Mouse (Mus musculus): ENCODE results near the gene Aifm1. TPM values are rescaled to one million over a fixed set of nuclear protein-coding genes. Genes with fewer than 3 reads are reported as not detected.

The Aifm1 gene
- 73.7 and 75.3 TPM in 2 replicates for polyA plus RNA-seq (2015; fragmentation: Nextera tagmentation; extraction: Ambion mirVana)

DNA sequence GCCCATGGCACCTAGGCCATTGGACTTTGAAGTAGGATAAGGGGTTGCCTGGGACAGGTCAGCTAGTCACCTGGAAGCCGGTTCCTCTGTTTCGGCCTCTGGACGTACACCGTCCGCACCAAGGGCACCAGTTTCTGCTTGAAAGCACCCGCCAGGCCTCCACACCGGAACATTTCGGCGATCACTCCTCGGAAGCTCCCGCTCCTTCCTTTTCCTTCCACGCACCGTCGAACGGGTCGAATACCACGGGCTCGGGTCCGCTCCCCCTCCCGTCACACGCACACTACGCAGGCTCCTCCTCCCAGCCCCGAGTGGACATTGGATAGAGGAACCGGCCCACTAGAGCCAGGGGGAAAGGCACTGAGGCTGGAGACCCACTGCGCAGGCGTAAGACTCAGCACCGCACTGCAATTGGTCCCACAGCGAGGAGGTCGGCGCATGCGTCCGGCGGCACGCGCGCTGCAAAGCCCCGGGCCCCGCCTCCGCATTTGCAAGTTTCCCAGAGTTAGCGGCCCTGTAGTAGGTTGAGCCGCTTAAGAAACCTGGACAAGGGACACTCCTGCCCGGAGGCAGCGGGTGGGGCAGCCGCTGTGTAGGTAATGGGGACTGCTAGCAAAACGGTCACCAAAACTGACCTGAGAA lies at the start of gene Aifm1:
Gene Aifm1, minus strand, starts transcription at position 398 of the 642 bp plus-strand sequence.
- H3K36me3 ChIP-seq = no peaks in the 10 kb centered on the region
- ATAC-seq (ENCODE audit: low FRiP score, low read depth) = peak; percentile 99
- WGBS = 12% methylated on average over 41 of the region's 45 CpGs

DNA sequence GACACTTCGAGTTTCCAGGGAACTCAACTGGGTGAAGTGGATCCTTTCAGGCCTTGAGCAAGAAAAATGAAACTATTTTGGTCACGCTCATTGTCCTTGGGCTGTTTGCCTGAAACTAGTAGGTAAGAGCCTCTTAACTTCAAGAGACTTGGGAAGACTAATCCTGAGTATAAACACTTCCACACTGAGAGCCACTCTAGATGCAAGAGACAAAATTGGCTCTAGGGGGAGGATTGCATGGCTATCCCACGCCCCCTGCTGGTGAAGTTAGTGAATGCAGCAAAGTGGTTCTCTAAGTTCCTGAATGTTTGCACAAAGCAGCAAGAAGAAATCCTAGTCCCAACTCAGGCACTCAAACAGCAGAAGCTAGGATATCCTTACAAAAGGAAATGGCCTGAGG lies 18.8 kb upstream of the Aifm1 start:
- Histone ChIP-seq H3K4me1 (no peaks in the 10 kb centered on the region), H3K27me3 (no peaks in the 10 kb centered on the region), H3K27ac (no peak overlapping the region), H3K4me3 (no peak overlapping the region), H3K36me3 (no peaks in the 10 kb centered on the region), H3K4me2 (replicated peaks) (no peak overlapping the region), H3K9ac (no peak overlapping the region), H3K9me3 (no peaks in the 10 kb centered on the region)
- ATAC-seq (ENCODE audit: low FRiP score, low read depth) = no peak
- WGBS = 45% methylated on average over 3 of the region's 3 CpGs

More for the DNA sequence above, at the start of gene Aifm1:
- peak within 1 kb of the TSS; percentile 67 for H3K4me2 ChIP-seq (replicated peaks)
- peak within 1 kb of the TSS; percentile 56 for H3K4me3 ChIP-seq
- H3K4me1 ChIP-seq = 0 out of 2 replicates have a peak, but pooled peaks cover 3% of the 10 kb centered on the region
- H3K27me3 ChIP-seq = 0 out of 2 replicates have a peak, but pooled peaks cover 2% of the 10 kb centered on the region
- peak within 1 kb of the TSS; percentile 67 for H3K9ac ChIP-seq
- H3K27ac ChIP-seq = no peak within 1 kb of the TSS
- no peaks in the 10 kb centered on the region for H3K9me3 ChIP-seq

DNA sequence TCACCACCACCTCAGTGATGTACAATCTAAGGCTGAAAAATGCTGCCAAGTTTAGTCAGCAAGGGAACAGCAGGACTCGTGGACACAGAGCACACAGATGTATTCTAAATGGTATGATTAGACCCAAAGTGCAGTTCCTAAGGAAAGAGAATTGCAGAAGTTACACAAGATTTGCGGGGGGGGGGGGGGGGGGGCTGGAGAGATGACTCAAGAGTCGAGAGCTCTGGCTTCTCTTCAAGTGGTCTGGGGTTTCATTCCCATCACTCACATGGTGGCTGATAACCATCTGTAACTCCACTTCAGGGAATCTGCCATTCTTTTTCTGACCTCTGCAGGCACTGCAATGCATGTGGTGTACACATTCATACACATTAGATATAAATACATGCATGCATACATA lies 13.1 kb upstream of the Aifm1 start:
- Histone ChIP-seq H3K9ac (no peak overlapping the region), H3K27ac (no peak overlapping the region), H3K4me3 (no peak overlapping the region), H3K36me3 (no peaks in the 10 kb centered on the region), H3K4me2 (replicated peaks) (no peak overlapping the region), H3K9me3 (no peaks in the 10 kb centered on the region), H3K27me3 (no peaks in the 10 kb centered on the region), H3K4me1 (no peaks in the 10 kb centered on the region)
- WGBS = 57% methylated on average over 2 of the region's 3 CpGs
- ATAC-seq (ENCODE audit: low FRiP score, low read depth) = no peak

DNA sequence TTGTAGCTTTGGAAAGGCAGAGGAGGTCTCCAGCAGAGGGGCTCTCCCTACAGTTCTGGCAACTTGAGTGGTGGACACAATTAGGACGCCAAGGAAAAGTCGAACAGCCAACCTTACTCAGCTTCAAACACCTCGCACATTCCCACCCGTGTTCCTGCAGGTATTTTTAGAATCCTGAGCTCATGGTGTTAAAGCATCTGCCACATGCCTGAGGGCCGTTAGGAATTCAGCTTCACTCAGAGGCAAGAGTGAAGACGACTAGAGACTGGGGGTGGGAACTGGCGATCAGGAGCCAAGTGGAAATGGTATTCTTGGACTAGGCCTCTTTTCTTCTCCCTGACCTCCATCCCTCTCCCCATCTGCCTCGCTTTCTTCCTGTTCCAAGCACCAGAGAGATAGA lies 12.5 kb upstream of the Aifm1 start:
- Histone ChIP-seq H3K4me2 (replicated peaks) (no peak overlapping the region), H3K4me1 (no peaks in the 10 kb centered on the region), H3K27ac (no peak overlapping the region), H3K9ac (no peak overlapping the region), H3K36me3 (no peaks in the 10 kb centered on the region), H3K9me3 (no peaks in the 10 kb centered on the region), H3K27me3 (no peaks in the 10 kb centered on the region), H3K4me3 (no peak overlapping the region)
- no peak for ATAC-seq (ENCODE audit: low FRiP score, low read depth)
- WGBS = 50% methylated on average over 8 of the region's 8 CpGs

DNA sequence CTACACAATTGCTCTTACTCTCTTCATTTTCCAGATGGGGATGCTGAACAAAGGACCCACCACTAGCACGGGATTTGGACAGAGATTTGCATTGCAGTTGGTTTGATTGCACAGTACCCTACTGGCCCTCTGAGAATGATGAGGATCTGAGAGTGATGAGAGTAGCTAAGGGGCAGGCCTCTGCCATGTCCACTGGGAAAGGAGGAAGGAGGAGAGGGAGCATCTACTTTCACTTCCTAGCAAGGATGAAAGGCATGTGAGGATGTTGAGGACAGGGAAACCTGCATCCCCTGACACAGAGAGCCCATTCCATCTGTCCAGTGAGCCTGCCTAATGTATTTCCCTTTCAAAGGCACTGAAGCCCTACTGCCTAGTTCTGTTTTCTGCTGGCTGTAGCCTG lies 12.0 kb upstream of the Aifm1 start:
- Histone ChIP-seq H3K4me1 (no peaks in the 10 kb centered on the region), H3K36me3 (no peaks in the 10 kb centered on the region), H3K9ac (no peak overlapping the region), H3K4me3 (no peak overlapping the region), H3K4me2 (replicated peaks) (no peak overlapping the region), H3K27me3 (no peaks in the 10 kb centered on the region), H3K9me3 (no peaks in the 10 kb centered on the region), H3K27ac (no peak overlapping the region)
- ATAC-seq (ENCODE audit: low FRiP score, low read depth) = no peak
- 67% methylated on average over 1 of the region's 1 CpGs for WGBS

DNA sequence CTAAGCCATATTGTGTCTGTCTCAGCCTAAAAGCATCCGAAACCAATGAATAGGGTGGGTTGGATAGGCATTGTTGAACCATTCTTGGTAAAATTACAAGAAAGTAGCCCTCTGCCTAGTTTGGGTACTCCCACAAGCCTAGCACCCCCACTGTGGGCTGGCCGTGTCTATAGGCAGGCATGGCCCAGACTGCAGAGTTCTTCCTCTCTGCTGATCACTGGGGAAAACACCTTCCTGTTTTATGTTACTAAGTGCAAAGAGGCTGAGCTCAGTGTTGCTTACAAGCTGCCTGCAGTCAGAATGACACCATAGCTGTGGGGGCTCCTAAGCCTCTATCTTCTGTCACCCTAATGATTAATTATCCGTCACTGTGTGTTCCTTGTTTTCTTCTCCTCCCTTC lies 10.1 kb upstream of the Aifm1 start:
- Histone ChIP-seq H3K36me3 (no peaks in the 10 kb centered on the region), H3K9me3 (no peaks in the 10 kb centered on the region), H3K27me3 (no peaks in the 10 kb centered on the region), H3K27ac (no peak overlapping the region), H3K4me1 (no peaks in the 10 kb centered on the region), H3K4me2 (replicated peaks) (no peak overlapping the region), H3K4me3 (no peak overlapping the region), H3K9ac (no peak overlapping the region)
- ATAC-seq (ENCODE audit: low FRiP score, low read depth) = no peak
- 68% methylated on average over 3 of the region's 3 CpGs for WGBS

DNA sequence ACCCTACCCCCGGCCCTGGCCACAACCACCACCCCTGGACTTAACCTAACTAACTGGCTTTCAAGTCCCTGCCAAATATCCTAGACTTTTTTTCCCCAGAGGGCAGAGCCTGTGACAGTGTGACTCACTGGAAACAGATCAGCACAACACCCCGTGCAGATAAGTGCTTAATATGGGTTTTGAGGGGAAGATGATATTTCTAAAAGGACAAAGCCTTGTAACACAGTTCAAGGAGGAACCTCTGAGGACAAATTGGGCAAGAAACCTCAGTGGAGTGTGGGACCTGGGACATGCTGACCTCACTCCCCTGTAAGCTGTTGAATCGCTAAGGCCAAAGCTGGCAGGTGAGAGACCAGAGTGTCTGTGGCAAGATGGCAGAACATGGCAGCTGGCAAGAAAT lies 8.3 kb upstream of the Aifm1 start:
- 90% methylated on average over 3 of the region's 3 CpGs for WGBS
- Histone ChIP-seq H3K27ac (no peak overlapping the region), H3K9ac (no peak overlapping the region), H3K27me3 (no peaks in the 10 kb centered on the region), H3K9me3 (no peaks in the 10 kb centered on the region), H3K4me3 (no peak overlapping the region), H3K4me1 (no peaks in the 10 kb centered on the region), H3K36me3 (no peaks in the 10 kb centered on the region), H3K4me2 (replicated peaks) (no peak overlapping the region)
- no peak for ATAC-seq (ENCODE audit: low FRiP score, low read depth)

DNA sequence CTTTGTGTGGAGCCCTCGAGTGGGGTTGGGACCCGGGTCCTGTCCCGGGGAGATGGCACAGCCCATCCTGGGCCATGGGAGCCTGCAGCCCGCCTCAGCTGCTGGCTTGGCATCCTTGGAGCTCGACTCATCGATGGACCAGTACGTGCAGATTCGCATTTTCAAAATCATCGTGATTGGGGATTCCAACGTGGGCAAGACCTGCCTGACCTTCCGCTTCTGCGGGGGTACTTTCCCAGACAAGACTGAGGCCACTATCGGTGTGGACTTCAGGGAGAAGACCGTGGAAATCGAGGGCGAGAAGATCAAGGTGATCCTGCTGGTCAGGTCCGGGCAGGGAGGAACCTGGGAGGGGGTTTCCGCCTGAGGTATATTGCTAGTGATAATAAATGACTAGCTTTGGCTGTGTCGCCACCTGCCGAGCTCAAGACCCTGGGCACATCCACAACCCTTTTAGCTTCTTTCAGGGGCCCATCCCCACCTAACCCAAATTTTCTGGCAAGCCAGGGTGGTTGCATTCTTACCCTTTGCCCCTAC lies 6.3 kb upstream of the Aifm1 start:
- Histone ChIP-seq H3K27ac (no peak overlapping the region), H3K36me3 (no peaks in the 10 kb centered on the region), H3K9ac (peak overlapping the region; percentile 66), H3K27me3 (no peaks in the 10 kb centered on the region), H3K9me3 (no peaks in the 10 kb centered on the region), H3K4me1 (no peaks in the 10 kb centered on the region), H3K4me3 (peak overlapping the region; percentile 52), H3K4me2 (replicated peaks) (peak overlapping the region; percentile 76)
- WGBS = 24% methylated on average over 20 of the region's 20 CpGs
- 0 out of 2 replicates have a peak, but pooled peaks have one; percentile 44 for ATAC-seq (ENCODE audit: low FRiP score, low read depth)

DNA sequence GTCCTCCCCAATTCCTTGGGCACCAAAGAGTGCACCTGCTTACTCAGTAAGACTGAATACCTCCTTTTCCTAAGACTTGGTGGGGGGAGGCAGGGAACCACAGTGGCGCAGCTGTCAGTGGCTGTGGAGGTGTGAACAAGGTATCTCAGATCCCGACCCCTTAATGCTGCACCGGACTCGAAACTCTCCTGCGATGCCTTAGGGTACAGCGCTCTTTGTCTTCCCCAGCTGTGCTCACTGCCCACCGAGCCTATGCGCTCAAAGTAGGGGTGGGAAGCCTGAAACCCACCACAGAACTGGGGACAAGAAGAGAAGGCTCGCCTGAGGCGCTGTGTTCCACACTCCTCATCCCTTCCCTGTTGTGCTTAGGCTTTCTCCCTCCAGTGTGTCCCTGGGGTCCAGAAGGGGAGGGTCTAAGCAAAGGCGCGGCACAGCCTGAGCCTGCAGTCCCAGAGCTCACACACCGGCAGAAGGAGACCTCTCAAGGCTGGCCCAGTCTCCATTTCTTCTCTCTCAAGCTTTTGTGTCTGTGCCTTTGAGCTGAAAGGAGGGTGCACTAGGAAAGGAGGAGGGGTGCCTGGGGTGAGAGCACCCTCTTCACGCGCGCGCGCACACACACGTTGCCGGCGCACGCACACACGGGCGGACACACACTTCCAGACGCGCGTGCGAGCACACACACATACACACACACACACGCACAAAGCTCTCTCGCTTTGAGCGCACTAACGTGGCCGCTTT lies 5.6 kb upstream of the Aifm1 start, which contains the start of gene Rab33a:
Gene Rab33a, plus strand, starts transcription at position 478 of the 741 bp plus-strand sequence.
- peak; percentile 66; the same call in 1 of the 2 replicates for ATAC-seq (ENCODE audit: low FRiP score, low read depth)
- H3K4me1 ChIP-seq = no peaks in the 10 kb centered on the region
- H3K9me3 ChIP-seq = no peaks in the 10 kb centered on the region
- peak within 1 kb of the TSS; percentile 66 for H3K9ac ChIP-seq
- 22% methylated on average over 33 of the region's 33 CpGs for WGBS
- no peaks in the 10 kb centered on the region for H3K27me3 ChIP-seq
- H3K36me3 ChIP-seq = no peaks in the 10 kb centered on the region
- peak within 1 kb of the TSS; percentile 52 for H3K4me3 ChIP-seq
- peak within 1 kb of the TSS; percentile 76 for H3K4me2 ChIP-seq (replicated peaks)
- H3K27ac ChIP-seq = no peak within 1 kb of the TSS

DNA sequence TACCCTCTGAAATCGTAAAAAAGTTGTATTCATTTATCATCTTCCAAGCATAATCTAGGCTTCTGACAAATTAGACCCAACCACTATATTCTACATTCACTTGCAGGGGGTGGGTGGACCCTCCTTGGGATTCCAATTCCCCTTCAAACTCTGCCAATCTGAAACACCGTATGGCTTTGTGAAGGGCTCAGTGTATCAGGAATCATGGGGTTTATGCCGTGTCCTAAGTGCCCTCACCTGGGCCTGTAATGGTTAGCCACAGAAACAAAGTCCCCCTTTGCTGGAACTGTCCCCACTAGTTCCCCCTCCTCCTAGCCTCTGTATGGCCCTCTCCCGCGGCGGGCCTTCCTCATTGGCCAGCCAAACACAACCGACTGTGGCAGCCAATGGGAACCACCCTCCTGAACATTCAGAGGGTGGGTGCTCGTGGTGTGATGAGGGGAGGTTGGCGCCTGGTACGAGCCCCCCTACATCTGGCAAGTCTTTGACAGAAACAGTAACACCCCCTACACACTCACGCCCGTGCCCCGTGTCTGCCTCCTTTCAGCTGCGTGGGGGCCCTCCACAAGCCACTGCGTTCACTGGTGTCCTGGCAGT lies 4.9 kb upstream of the Aifm1 start:
- peak; percentile 55; the same call in 1 of the 2 replicates for ATAC-seq (ENCODE audit: low FRiP score, low read depth)
- 25% methylated on average over 15 of the region's 15 CpGs for WGBS
- Histone ChIP-seq H3K27ac (no peak overlapping the region), H3K9me3 (no peaks in the 10 kb centered on the region), H3K4me2 (replicated peaks) (peak overlapping the region; percentile 76), H3K4me3 (peak overlapping the region; percentile 52), H3K4me1 (no peaks in the 10 kb centered on the region), H3K27me3 (0 out of 2 replicates have a peak, but pooled peaks cover 2% of the 10 kb centered on the region), H3K9ac (peak overlapping the region; percentile 66; the same call in 1 of the 2 replicates), H3K36me3 (no peaks in the 10 kb centered on the region)

DNA sequence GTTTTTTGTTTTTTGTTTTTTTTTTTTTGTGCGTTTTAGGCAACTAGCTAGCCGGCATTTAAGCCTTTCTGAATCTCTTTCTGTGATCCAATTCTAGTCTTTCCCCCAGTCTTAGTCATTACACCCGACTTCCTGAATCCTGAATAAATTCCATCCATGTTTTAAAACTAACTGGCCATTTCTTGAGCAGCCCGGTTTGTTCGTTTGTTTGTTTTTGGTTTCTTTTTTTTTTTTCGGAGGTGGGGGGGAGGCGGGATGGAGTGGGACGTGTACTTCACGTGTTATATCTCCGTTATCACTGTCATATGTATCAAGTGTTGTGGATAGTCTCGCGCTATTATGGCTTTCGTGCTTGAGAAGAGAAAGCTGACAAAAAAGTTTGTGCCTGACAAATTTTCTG lies 461 bp upstream of the Aifm1 start:
- no peak for ATAC-seq (ENCODE audit: low FRiP score, low read depth)
- Histone ChIP-seq H3K9me3 (no peaks in the 10 kb centered on the region), H3K4me3 (peak overlapping the region; percentile 56), H3K27me3 (0 out of 2 replicates have a peak, but pooled peaks cover 2% of the 10 kb centered on the region), H3K27ac (no peak overlapping the region), H3K9ac (peak overlapping the region; percentile 48), H3K36me3 (no peaks in the 10 kb centered on the region), H3K4me2 (replicated peaks) (peak overlapping the region; percentile 57), H3K4me1 (0 out of 2 replicates have a peak, but pooled peaks cover 3% of the 10 kb centered on the region)
- 15% methylated on average over 13 of the region's 13 CpGs for WGBS

DNA sequence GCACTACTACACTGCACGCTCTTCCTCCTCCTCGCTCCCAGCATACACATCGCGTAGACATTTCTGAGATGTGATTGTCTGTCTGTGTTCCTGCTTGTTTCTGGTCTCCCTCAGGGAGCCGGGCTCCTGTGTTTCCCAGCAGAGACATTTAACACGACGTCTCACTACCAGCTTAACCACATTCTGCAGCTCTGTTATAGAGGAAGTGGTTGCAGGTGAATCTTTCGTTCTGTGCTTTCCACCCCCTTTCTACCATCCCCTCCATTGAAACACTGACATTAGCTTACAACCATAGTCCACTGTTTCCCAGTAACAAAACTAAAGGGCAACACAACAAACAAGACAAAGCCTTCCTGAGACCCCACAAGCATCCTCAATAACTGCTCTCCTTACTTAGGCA lies 19.6 kb downstream of the Aifm1 start:
- H3K9ac ChIP-seq = no peak overlapping the region
- no peaks in the 10 kb centered on the region for H3K9me3 ChIP-seq
- no peak overlapping the region for H3K27ac ChIP-seq
- 90% methylated on average over 8 of the region's 8 CpGs for WGBS
- peaks cover 40% of the 10 kb centered on the region for H3K36me3 ChIP-seq
- no peaks in the 10 kb centered on the region for H3K4me1 ChIP-seq
- no peak overlapping the region for H3K4me2 ChIP-seq (replicated peaks)
- no peaks in the 10 kb centered on the region for H3K27me3 ChIP-seq
- H3K4me3 ChIP-seq = no peak overlapping the region
- no peak for ATAC-seq (ENCODE audit: low FRiP score, low read depth)

Measured in limb, embryonic 13.5 days (tissue).